Mouse (Mus musculus): ENCODE results near the gene Kif24.

GRCm38 (mm10) chr4:41368198-41368597, 96.5 kb downstream of the Kif24 start:
- no peak for TF ChIP-seq POLR2A (IDR thresholded peaks at IDR 0.05; ENCODE audit: borderline replicate concordance, insufficient read depth, low read length)
- TF ChIP-seq CTCF (IDR thresholded peaks at IDR 0.05; ENCODE audit: borderline replicate concordance, insufficient read depth, low read depth, low read length): no peak
